Mouse (Mus musculus) cerebellum, adult 2 months (tissue): ENCODE measurements around the gene Chst5.

ENCODE experiments used
- CTCF ChIP-seq: fragments of 200-500 bp; IDR thresholded peaks from 2 replicates; pipeline ENCODE4 v1.5.1; 2011; ENCODE audit warnings: low read depth, mild to moderate bottlenecking, control low read depth, low read length, moderate library complexity, borderline replicate concordance; ENCODE audit not compliant: insufficient read depth
- POLR2A ChIP-seq: fragments of 200-500 bp; IDR thresholded peaks from 2 replicates; pipeline ENCODE4 v1.6.1; 2011; ENCODE audit warnings: low read length, control low read depth, borderline replicate concordance; ENCODE audit not compliant: insufficient read depth

- no peak for TF ChIP-seq POLR2A
- TF ChIP-seq CTCF, result no peak
Observed at GRCm38 (mm10) chr8:111924976-111925375, 14.7 kb upstream of the Chst5 start.
